Mouse (Mus musculus) layer of hippocampus, postnatal 25 days (tissue): ENCODE data around the gene Txndc11. TPM values are rescaled to one million over a fixed set of nuclear protein-coding genes. Genes with fewer than 3 reads are reported as not detected.
"Not testable (repeated sequence)": the region's sequence is repeated elsewhere in the genome, so short reads cannot be mapped to it uniquely, and the experiment has no call there.

ENCODE experiments used
- DNase-seq, 2 experiments: peaks; one replicate each; pipeline ENCODE4 v3.0.0; 2022; ENCODE audit warnings: mixed read lengths in 2 of 2, low spot score in 1 of 2; ENCODE audit errors: extremely low spot score in 1 of 2
- total RNA-seq, 2 experiments: library from RNA; stranded (reverse); gene quantifications; 2 replicates each; pipeline ENCODE4 v1.2.3; 2021

Txndc11 gene
- 10 to 100 TPM; 27.3 to 31.5 TPM for total RNA-seq

DNA sequence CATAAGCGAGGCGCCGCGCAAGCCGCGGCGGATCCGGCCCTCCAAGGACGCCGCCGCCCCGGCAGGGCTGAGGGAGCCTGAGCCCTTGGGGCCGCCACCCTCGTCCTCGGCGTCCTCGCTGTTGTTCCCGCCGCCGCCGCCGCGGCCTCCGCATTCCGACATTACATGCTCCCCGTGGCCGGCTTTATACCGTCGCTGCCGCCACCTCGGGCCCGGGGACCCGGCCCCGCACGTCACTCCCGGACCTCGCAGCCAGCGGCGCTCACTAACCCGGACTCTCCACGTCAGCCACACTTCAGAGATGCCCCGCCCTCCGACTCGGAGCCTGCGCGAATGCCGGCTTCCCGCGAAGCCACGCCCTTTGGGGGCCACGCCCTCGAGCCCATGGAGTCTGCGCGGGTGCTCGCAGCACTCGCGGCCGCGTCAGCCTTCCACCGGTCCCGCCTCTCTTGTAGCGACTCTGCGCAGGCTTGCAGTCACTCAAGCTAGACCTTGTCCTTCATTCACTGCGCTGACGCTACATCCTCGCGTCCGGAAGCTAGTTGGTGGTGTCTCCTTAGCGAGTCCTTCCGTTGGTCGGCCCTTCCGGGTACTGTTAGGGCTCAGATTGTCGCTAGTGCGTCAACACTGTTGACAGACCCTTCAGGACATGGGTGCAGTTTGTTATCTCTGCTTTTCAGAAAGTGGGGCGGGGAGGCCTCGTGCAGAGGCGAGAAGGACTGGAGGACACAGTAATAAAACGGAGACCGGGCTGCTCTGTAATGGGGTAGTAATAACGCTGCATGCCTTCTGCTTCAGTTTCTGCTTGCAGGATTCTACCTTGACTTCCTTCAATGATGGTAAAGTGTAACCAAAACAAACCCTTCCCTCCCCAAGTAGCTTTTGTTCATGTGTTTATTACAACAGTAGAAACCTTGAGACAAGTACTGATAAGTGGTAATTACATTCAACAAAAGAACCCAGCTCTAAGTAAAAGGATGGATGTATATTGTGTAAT is at the start of gene Txndc11:
Gene Txndc11 (minus strand): TSS at position 303 of the 997 bp plus-strand sequence.
- DNase-seq: peak; percentile 95 to 96

- DNase-seq: no peak
These were observed 43.0 kb upstream of the Txndc11 start for GRCm38 (mm10) chr16:11177404-11177803.

DNA sequence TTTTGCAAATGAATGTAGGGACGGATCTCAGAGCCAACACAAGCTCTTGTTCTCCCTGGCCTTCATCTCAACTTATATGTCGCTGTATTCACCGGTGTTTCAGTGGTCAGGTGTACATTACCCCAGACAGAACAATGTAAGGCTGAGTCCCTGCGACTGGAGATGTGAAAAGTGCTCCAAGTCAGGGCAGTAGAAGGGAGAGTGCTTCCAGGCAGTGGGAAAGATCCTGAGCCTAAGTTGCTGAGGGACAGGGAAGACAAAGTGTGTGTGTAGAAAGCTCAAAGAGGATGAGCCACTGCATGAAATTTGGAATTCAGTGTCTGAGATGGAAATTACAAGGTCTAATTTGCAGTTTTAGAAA is 42.4 kb upstream of the Txndc11 start:
- no peak for DNase-seq

GRCm38 (mm10) chr16:11176208-11176883 is 41.9 kb upstream of the Txndc11 start, which contains the start of gene Zc3h7a:
Gene Zc3h7a, minus strand, starts transcription at chr16:11176393.
- peak; percentile 77 to 85 for DNase-seq

DNA sequence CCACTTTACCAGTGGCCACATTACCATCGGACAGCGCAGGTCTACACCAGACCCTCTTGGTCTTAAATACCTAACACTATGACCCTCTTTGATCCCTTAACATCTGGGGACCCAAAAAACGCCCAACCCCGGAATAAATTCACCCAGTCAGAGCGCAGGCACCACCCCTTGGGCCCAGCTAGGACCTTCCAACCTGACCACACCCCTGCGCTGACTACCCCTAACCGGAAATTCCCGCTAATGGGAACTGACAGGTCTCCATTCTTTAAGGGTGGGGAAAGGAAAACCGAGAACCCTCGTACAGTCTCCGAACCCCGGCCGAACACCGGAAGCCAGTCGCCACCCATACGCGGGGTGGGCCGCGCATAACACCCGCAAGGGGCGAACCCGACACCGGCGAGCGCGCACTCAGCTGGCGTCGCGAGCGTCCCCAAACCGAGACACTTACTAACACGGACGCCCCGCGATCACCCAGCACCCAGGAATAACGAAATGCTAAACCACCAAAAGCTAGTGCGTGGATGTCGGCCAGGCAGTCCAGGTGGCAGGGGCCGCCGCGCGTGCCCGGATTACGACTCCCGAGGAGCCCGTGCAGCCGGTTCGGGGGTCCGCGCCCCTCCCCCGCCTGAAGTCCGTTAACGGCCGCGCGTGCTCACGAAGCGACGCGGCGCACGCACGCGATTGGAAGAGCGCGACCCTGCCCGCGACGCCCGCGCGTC is 41.2 kb upstream of the Txndc11 start:
- peak in 1 of 2 experiments; percentile 70 for DNase-seq

- no peak for DNase-seq
These were observed 40.6 kb upstream of the Txndc11 start for GRCm38 (mm10) chr16:11175100-11175488.

DNA sequence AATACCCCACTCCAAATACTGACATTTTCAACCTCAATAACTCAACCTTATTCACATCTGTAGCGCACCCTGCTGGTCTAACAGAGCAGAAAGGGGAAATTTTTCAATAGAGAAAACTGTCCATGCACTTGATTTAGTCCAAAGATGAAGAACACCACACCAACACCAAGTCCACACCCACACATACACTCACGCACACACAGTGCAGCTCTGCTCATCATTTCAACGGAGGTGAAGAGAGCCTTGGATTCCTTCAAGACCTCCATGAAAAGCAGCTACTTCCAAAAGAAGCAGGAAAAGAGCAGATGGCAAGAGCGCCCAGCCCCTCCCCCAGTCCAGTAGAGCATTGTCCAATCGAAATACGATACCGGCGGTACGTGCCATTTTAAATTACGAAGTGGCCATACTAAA is 40.2 kb upstream of the Txndc11 start:
- DNase-seq: peak; percentile 24 to 56

DNA sequence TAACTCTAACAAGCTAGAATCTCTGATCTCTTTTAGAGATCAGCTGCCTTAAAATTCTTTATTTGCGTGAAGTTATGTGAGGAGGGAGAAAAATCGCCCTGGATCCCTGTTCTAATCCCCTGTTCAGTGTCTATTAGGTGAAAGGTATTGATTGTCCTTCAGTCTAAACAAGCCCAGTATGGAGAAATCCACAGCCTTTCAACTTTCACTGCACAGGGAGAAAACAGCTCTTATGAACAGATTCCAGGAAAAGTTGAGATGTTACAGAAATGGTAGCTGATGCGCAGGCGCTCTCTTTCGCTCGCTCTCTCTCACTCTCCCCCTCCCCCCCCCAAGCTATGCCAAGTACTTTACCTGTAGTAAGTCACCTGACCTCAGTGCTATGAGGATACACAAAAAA is 37.2 kb upstream of the Txndc11 start:
- no peak for DNase-seq

DNA sequence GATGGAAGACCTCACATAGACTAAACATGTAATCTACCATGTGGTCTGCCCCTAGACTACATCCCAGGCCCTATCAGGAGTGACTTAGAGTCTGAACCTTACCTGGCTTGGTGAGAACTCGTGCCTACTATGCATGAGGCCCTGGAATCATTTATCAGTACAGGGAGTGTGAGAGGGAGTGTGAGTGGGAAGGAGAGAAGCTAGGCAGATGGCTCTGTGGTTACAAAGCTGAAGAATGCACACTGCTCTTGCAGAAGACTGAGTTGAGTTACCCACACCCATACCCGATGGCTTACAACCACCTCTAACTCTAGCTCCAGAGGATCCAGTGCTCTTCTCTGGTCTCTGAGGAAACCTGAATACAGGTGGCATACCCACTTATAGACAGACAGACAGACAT is 32.0 kb upstream of the Txndc11 start:
- no peak for DNase-seq

- no peak for DNase-seq
These were observed 30.3 kb upstream of the Txndc11 start for GRCm38 (mm10) chr16:11164695-11165255.

DNA sequence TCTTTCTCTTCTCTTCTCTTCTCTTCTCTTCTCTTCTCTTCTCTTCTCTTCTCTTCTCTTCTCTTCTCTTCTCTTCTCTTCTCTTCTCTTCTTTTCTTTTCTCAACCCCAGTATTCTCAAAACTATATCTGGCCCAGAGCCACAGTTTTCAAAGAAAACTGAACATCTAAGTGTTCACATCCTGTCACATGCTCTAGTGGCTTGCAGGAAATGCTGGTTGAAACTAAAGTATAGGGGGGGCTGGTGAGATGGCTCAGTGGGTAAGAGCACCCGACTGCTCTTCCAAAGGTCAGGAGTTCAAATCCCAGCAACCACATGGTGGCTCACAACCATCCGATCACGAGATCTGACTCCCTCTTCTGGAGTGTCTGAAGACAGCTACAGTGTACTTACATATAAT is 23.3 kb upstream of the Txndc11 start:
- not testable (repeated sequence) for DNase-seq

DNA sequence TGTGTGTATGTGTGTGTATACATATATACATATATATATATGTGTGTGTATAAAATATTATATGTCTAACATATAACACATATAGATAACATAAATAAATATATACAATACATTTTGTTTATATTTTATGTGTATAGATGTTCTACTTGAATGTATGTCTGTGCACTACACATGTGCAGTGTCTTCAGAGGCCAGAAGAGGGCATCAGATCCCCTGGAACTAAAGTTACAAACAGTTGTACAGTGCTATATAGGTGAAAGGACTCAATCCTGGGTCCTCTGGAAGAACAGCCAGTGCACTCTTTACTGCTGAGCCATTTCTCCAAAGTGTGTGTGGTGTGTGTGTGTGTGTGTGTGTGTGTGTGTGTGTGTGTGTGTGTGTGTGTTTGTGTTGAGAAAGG is 20.1 kb upstream of the Txndc11 start:
- DNase-seq: no peak

- peak; percentile 100 for DNase-seq
These were observed 9.4 kb upstream of the Txndc11 start for GRCm38 (mm10) chr16:11143706-11144483.

DNA sequence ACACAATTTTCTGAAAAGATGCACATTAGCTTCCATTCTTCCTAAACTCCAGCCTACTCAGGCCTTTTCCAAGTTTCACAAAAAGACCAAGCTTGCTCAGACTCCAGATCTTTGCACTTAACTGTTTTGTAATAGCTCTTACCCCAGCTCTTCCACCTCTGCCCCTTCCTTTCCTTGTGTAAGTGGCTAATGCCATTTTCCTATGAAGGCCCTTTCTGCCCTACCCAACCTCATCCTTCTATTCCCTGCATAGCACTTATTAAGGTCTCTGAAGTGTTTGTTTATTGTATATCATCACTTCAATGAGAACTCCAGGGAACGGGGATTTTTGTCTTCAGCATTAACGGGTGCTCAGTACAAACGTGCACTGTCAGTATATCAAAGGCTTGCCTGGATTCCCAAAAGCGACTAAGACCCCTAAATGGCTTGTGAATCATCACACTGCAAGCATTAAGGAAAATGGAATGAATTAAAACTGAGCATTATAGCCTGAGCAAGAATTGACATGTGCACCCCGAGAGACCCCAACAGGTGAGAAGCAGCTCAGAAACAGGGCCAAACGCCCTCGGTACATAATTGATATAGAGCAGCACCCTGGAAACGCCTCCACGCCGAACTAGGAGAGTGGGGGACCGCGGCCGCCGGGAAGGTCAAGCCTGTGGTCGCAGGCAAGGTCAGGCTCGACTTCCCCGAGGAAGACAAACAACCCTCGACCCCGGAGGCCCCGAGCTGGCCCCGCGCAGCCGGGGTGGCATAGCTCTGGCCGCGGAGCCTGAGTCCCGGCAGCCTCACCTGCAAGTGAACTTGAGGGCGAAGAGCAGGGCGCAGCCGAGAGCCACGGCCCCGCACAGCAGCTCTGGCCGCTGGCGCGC is 738 bp downstream of the Txndc11 start:
- peak in 1 of 2 experiments; percentile 13 for DNase-seq

DNA sequence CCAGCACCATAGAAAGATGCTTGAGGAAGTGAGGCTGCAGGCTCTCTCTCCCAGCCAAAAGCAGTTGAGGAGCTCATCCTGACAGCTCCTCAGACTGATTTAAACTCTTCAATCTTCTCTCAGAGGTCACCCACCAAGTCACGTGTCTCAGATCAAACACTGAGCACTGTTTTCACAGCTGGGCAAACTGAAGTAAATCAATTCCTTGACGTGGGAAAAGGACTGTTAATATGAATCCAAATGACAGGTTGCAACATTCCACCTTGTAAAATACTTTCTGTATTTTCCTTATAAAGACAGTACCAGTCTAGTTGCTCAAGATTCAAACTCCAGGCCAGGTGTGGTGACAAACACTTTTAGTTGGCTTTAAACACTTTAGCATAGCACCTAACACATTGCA is 1.6 kb downstream of the Txndc11 start:
- DNase-seq: no peak

- DNase-seq: no peak
These were observed 6.1 kb downstream of the Txndc11 start for GRCm38 (mm10) chr16:11128301-11128700.

- DNase-seq: no peak
These were observed 9.1 kb downstream of the Txndc11 start for GRCm38 (mm10) chr16:11125371-11125770.

DNA sequence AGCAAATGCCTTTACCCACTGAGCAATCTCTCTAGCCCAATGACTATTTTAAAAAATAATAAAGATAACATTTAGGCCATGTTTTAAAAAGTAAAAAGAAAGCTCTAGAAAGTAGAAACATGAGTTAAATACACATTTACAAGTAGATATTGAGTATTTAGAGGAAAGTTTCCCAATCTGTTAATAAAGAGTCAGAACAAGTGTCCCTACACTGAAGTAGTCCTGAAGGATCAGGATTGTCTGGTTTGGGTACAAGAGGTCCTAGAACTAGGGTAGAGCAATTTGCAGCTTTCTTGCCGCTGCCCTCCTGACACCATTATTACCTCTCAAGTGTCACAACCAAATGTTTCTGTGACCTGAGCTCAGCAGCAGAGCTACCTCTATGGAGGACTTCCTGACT is 10.3 kb downstream of the Txndc11 start:
- no peak for DNase-seq

DNA sequence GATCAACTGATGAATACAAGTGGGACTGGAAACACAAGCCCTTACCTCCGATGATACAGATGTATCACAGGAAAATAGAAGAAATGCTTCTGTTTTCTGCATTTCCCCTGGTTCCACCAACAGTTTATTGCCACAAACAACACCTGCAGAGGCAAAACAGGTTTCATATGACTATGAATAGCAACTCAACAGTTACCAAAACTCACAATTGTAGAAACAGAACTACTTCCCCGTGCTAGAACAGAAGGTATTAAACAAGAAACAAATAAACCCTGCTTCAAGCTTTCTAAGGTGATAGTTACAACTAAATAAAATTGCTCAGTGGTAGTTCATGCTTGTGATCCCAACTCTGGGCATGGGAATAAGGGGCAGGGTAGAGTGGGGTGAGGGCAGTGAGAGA is 11.8 kb downstream of the Txndc11 start:
- no peak for DNase-seq
